Mouse (Mus musculus) small intestine, adult 2 months (tissue): ENCODE measurements around the gene Rap1gap. TPM values are rescaled to one million over a fixed set of nuclear protein-coding genes. Genes with fewer than 3 reads are reported as not detected.
A peak's percentile ranks its signal among the peaks of the same experiment; 100 is the strongest.

ENCODE experiments used
- H3K27ac ChIP-seq: fragments of 200-500 bp; 2 replicates; pipeline ENCODE4 v1.5.1; 2012; ENCODE audit warnings: low read depth, low read length, control low read depth, inconsistent platforms; ENCODE audit not compliant: insufficient read depth
- H3K27me3 ChIP-seq: fragments of 200-500 bp; 2 replicates; pipeline ENCODE4 v1.6.1; 2012; ENCODE audit warnings: mild to moderate bottlenecking, moderate library complexity, low read length, inconsistent platforms; ENCODE audit not compliant: control insufficient read depth, insufficient read depth
- H3K36me3 ChIP-seq: fragments of 200-500 bp; 2 replicates; pipeline ENCODE4 v1.6.1; 2012; ENCODE audit warnings: mild to moderate bottlenecking, low read length, control low read depth, inconsistent platforms; ENCODE audit not compliant: control insufficient read depth, insufficient read depth
- H3K4me1 ChIP-seq: fragments of 200-500 bp; 2 replicates; pipeline ENCODE4 v1.6.1; 2012; ENCODE audit warnings: low read length, inconsistent platforms, mixed read lengths; ENCODE audit not compliant: control insufficient read depth, insufficient read depth, insufficient read length
- H3K4me3 ChIP-seq: fragments of 200-500 bp; 2 replicates; pipeline ENCODE4 v1.5.1; 2012; ENCODE audit warnings: low read depth, mild to moderate bottlenecking, control low read depth, inconsistent platforms, low read length, moderate library complexity
- CTCF ChIP-seq: fragments of 200-500 bp; IDR thresholded peaks from 2 replicates; pipeline ENCODE4 v1.5.1; 2012; ENCODE audit warnings: low read depth, mild to moderate bottlenecking, control low read depth, inconsistent platforms, low read length, moderate library complexity, mixed read lengths; ENCODE audit not compliant: insufficient replicate concordance, insufficient read length; ENCODE audit errors: extremely low read depth
- POLR2A ChIP-seq: fragments of 200-500 bp; IDR thresholded peaks from 2 replicates; pipeline ENCODE4 v1.6.1; 2012; ENCODE audit warnings: low read depth, mild to moderate bottlenecking, control low read depth, inconsistent platforms, low read length, moderate library complexity
- WGBS: fragments of 180-500 bp; shearing (Covaris S2); methylation state at CpG from one replicate; pipeline ENCODE4 v1.1.7; 2018; 5-methylcytosine and 5-hydroxymethylcytosine counted together
- polyA plus RNA-seq: library from polyadenylated mRNA; depleted of rRNA; stranded (reverse); fragments of >200 nt; gene quantifications from 2 replicates; pipeline ENCODE4 v1.2.3, GENCODE M21; 2012

The Rap1gap gene
- polyA plus RNA-seq, 1 experiment, result 48.4 TPM

- no peak overlapping the region for H3K4me3 ChIP-seq
- no peaks in the 10 kb centered on the region for H3K27me3 ChIP-seq
- no peak overlapping the region for H3K27ac ChIP-seq
- H3K4me1 ChIP-seq, result peaks cover 15% of the 10 kb centered on the region
- WGBS, result 16% methylated on average over 8 of the region's 8 CpGs
- TF ChIP-seq CTCF, result peak; percentile 66; the same call in 1 of the 2 replicates
- TF ChIP-seq POLR2A, result no peak
- no peaks in the 10 kb centered on the region for H3K36me3 ChIP-seq
Observed at GRCm38 (mm10) chr4:137714020-137714624, 49.6 kb downstream of the Rap1gap start.

DNA sequence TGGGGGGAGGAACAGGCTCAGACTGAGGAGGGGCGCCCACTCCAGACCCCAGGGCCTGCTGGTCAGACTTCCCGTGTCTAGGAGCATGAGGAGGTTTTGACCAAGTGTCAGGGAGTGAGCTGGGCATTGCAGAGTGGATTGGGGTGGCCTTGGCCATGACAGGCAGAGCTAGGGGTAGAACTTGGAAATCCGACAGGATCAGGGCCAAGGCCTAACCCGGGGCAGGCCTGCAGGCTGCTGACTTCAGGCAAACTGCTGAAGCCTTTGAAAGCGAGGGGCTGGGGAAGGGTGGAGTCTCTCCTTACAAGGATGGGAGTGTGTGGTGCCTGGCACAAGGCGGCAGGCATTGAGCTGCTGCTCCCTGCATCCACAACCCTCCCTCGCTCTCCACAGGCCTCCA lies 52.5 kb downstream of the Rap1gap start:
- TF ChIP-seq CTCF, result no peak
- no peak for TF ChIP-seq POLR2A
- Histone ChIP-seq H3K27me3 (no peaks in the 10 kb centered on the region), H3K4me1 (peaks cover 15% of the 10 kb centered on the region), H3K27ac (no peak overlapping the region), H3K4me3 (no peak overlapping the region), H3K36me3 (no peaks in the 10 kb centered on the region)
- 49% methylated on average over 7 of the region's 7 CpGs for WGBS

DNA sequence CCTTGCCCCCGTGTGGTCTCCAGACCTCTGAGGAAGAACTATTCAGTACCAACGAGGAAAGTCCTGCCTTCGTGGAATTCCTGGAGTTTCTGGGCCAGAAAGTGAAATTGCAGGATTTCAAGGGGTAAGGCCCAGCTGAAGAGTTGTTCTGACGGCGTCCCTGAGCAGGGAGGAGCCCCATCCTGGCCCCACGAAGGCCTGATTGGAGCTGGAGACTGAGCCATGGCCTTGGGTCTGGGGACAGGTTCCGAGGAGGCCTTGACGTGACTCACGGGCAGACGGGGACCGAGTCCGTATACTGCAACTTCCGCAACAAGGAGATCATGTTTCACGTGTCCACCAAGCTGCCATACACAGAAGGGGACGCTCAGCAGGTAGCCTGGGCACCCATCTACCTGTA lies 53.1 kb downstream of the Rap1gap start:
- Histone ChIP-seq H3K27me3 (no peaks in the 10 kb centered on the region), H3K4me3 (no peak overlapping the region), H3K27ac (no peak overlapping the region), H3K4me1 (peaks cover 15% of the 10 kb centered on the region), H3K36me3 (no peaks in the 10 kb centered on the region)
- 83% methylated on average over 15 of the region's 15 CpGs for WGBS
- no peak for TF ChIP-seq CTCF
- no peak for TF ChIP-seq POLR2A

DNA sequence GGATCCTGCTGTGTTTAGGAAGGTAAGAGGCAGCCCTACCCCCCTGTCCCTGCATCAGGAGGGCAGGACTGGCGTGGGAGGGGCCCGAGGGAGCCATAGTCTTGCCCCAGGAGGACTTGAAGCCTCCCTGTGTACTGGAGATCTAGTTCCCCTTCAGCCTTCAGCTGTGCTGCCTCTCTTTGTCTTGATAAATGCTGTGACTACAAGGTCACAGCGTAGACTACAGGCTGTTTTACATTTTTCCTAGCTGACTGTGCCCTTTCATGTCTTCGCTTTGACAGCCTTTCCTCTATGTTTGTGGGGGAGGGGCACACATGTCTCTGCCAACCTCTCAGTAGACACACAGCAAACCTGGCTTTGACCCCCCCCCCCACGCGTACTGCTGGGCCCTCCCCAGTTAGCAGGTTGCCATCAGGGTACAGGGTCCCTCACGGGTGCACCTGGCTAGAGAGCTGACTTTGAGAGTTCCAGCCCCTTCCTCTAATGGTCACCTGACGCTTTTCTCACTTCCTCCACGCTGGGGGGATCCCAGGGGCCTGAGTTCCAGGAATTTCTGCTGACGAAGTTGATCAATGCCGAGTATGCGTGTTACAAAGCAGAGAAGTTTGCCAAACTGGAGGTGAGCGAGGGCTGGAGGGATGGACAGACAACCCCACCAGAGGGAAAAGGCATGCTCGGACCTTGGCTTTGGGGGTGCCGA lies 55.0 kb downstream of the Rap1gap start:
- no peak overlapping the region for H3K27ac ChIP-seq
- 71% methylated on average over 15 of the region's 15 CpGs for WGBS
- TF ChIP-seq CTCF (no peak), POLR2A (no peak)

GRCm38 (mm10) chr4:137721563-137721962 lies 57.0 kb downstream of the Rap1gap start:
- Histone ChIP-seq H3K27ac (no peak overlapping the region), H3K36me3 (no peaks in the 10 kb centered on the region), H3K4me1 (peaks cover 1% of the 10 kb centered on the region), H3K4me3 (no peak overlapping the region), H3K27me3 (no peaks in the 10 kb centered on the region)
- TF ChIP-seq POLR2A, result no peak
- no peak for TF ChIP-seq CTCF
- 89% methylated on average over 15 of the region's 15 CpGs for WGBS

More for the DNA sequence above, 55.0 kb downstream of the Rap1gap start:
- H3K36me3 ChIP-seq, result no peaks in the 10 kb centered on the region
- peaks cover 5% of the 10 kb centered on the region for H3K4me1 ChIP-seq
- no peaks in the 10 kb centered on the region for H3K27me3 ChIP-seq
- no peak overlapping the region for H3K4me3 ChIP-seq

DNA sequence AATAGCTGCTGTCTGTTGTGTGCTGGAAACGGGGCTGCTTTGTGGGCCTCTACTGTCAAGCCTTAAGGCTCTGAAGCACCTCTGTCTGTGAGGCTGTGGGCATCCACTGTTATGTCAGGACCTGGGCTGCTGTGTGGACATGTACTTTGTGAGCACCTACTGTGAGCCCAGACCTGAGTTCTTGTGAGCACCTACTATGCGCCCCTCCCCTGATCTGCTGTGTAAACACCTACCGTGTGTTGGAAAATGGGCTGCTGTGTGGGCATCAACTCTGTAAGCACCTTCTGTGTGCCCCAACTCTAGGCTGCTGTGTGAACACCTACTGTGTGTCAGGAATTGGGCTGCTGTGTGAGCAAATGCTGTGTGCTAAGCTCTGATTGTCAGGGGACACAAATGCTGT lies 57.7 kb downstream of the Rap1gap start:
- no peak overlapping the region for H3K4me3 ChIP-seq
- H3K27me3 ChIP-seq, result no peaks in the 10 kb centered on the region
- H3K36me3 ChIP-seq, result no peaks in the 10 kb centered on the region
- H3K27ac ChIP-seq, result no peak overlapping the region
- no peaks in the 10 kb centered on the region for H3K4me1 ChIP-seq
- WGBS, result 74% methylated on average over 3 of the region's 3 CpGs
- no peak for TF ChIP-seq CTCF
- TF ChIP-seq POLR2A, result no peak

- Histone ChIP-seq H3K36me3 (no peaks in the 10 kb centered on the region), H3K27ac (no peak overlapping the region), H3K4me1 (no peaks in the 10 kb centered on the region), H3K27me3 (no peaks in the 10 kb centered on the region), H3K4me3 (no peak overlapping the region; the same call in 1 of the 2 replicates)
- no peak for TF ChIP-seq POLR2A
- peak; percentile 88; the same call in 1 of the 2 replicates for TF ChIP-seq CTCF
- 36% methylated on average over 12 of the region's 12 CpGs for WGBS
Observed at GRCm38 (mm10) chr4:137722692-137723427, 58.3 kb downstream of the Rap1gap start.
